Mouse (Mus musculus): ENCODE data around the gene Ttc38. TPM values are rescaled to one million over a fixed set of nuclear protein-coding genes. Genes with fewer than 3 reads are reported as not detected.

Gene Ttc38
- polyA plus RNA-seq, 1 experiment from 2014 or later = 6.4 TPM

Other genes starting within 250 kb of the Ttc38 start
- 10.8 and 15.1 TPM in 2 replicates for gene Wnt7b, start 249.8 kb upstream of the Ttc38 start, polyA plus RNA-seq (2014; fragmentation: Nextera tagmentation; extraction: Ambion mirVana)
- gene Ppara, start 97.3 kb upstream of the Ttc38 start, polyA plus RNA-seq (2014; fragmentation: Nextera tagmentation; extraction: Ambion mirVana) = 1.7 and 2.3 TPM in 2 replicates
- 25.5 and 33.1 TPM in 2 replicates for gene Cdpf1, start 20.6 kb upstream of the Ttc38 start, polyA plus RNA-seq (2014; fragmentation: Nextera tagmentation; extraction: Ambion mirVana)
- gene Pkdrej, start 10.6 kb upstream of the Ttc38 start, polyA plus RNA-seq (2014; fragmentation: Nextera tagmentation; extraction: Ambion mirVana) = 0.06 and 0.18 TPM in 2 replicates
- gene Gtse1, start 27.4 kb downstream of the Ttc38 start, polyA plus RNA-seq (2014; fragmentation: Nextera tagmentation; extraction: Ambion mirVana) = 26.6 and 32.3 TPM in 2 replicates
- 28.4 and 38.3 TPM in 2 replicates for gene Trmu, start 47.0 kb downstream of the Ttc38 start, polyA plus RNA-seq (2014; fragmentation: Nextera tagmentation; extraction: Ambion mirVana)
- 6.8 and 8.8 TPM in 2 replicates for gene Celsr1, start 201.5 kb downstream of the Ttc38 start, polyA plus RNA-seq (2014; fragmentation: Nextera tagmentation; extraction: Ambion mirVana)
- 6.5 and 9.7 TPM in 2 replicates for gene Gramd4, start 225.4 kb downstream of the Ttc38 start, polyA plus RNA-seq (2014; fragmentation: Nextera tagmentation; extraction: Ambion mirVana)